Mouse (Mus musculus) midbrain, embryonic 16.5 days (tissue): ENCODE results near the gene Phospho1. TPM values are rescaled to one million over a fixed set of nuclear protein-coding genes. Genes with fewer than 3 reads are reported as not detected.

ENCODE experiments used
- ATAC-seq: fragments of 200-750 bp; cut with Nextera tagmentation; 2 replicates; pipeline ENCODE4 v1.8.0; 2017; ENCODE audit warnings: moderate TSS enrichment
- H3K27ac ChIP-seq: fragments of 300-500 bp; sonication (generic); 2 replicates; pipeline ENCODE4 v1.5.1; 2014; ENCODE audit warnings: mild to moderate bottlenecking, low read length, mixed read lengths
- H3K27me3 ChIP-seq: fragments of 300-500 bp; sonication (generic); 2 replicates; pipeline ENCODE4 v1.6.1; 2014; ENCODE audit warnings: low read depth, low read length, mixed read lengths; ENCODE audit not compliant: control insufficient read depth, insufficient read depth
- H3K36me3 ChIP-seq: fragments of 300-500 bp; sonication (generic); 2 replicates; pipeline ENCODE4 v1.6.1; 2014; ENCODE audit warnings: mild to moderate bottlenecking, low read length, moderate library complexity, mixed read lengths; ENCODE audit not compliant: control insufficient read depth, insufficient read depth
- H3K4me1 ChIP-seq: fragments of 300-500 bp; sonication (generic); 2 replicates; pipeline ENCODE4 v1.6.1; 2014; ENCODE audit warnings: mild to moderate bottlenecking, low read length, mixed read lengths; ENCODE audit not compliant: control insufficient read depth, insufficient read depth
- H3K4me2 ChIP-seq: fragments of 300-500 bp; sonication (generic); 2 replicates; pipeline ENCODE4 v1.6.1; 2014; ENCODE audit warnings: mild to moderate bottlenecking, low read length, mixed read lengths
- H3K4me3 ChIP-seq: fragments of 300-500 bp; sonication (generic); 2 replicates; pipeline ENCODE4 v1.5.1; 2014; ENCODE audit warnings: low read depth, mild to moderate bottlenecking, low read length, moderate library complexity, mixed read lengths
- H3K9ac ChIP-seq: fragments of 300-500 bp; sonication (generic); 2 replicates; pipeline ENCODE4 v1.6.1; 2014; ENCODE audit warnings: low read depth, low read length, mixed read lengths
- H3K9me3 ChIP-seq: fragments of 300-500 bp; sonication (generic); replicated peaks from 2 replicates; pipeline ENCODE4 v1.6.1; 2014; ENCODE audit warnings: mild to moderate bottlenecking, low read length, mixed read lengths; ENCODE audit not compliant: control insufficient read depth, poor library complexity, severe bottlenecking
- WGBS: fragments of 180-500 bp; shearing (Covaris S2); extraction: QIAGEN DNeasy Blood & Tissue Kit; methylation state at CpG from one replicate; pipeline ENCODE4 v1.1.7; 2014; 5-methylcytosine and 5-hydroxymethylcytosine counted together
- polyA plus RNA-seq: library from polyadenylated mRNA; unstranded; fragments of >200 nt; fragmentation: Nextera tagmentation; extraction: Ambion mirVana; gene quantifications from 2 replicates; pipeline ENCODE4 v1.2.1, GENCODE M21; 2015

Gene Phospho1
- polyA plus RNA-seq, 1 experiment from 2014 or later: 0.43 TPM

GRCm38 (mm10) chr11:95808448-95809011 lies 15.8 kb upstream of the Phospho1 start:
- Histone ChIP-seq H3K4me2 (no peak overlapping the region), H3K4me3 (no peak overlapping the region), H3K4me1 (no peaks in the 10 kb centered on the region), H3K9me3 (peaks cover 3% of the 10 kb centered on the region; the same call in 1 of the 2 replicates), H3K36me3 (no peaks in the 10 kb centered on the region), H3K27ac (no peak overlapping the region), H3K27me3 (no peaks in the 10 kb centered on the region), H3K9ac (no peak overlapping the region)
- 89% methylated on average over 5 of the region's 5 CpGs for WGBS
- no peak for ATAC-seq

- Histone ChIP-seq H3K36me3 (no peaks in the 10 kb centered on the region), H3K9me3 (no peaks in the 10 kb centered on the region), H3K4me3 (no peak overlapping the region), H3K27me3 (no peaks in the 10 kb centered on the region), H3K9ac (no peak overlapping the region), H3K4me1 (no peaks in the 10 kb centered on the region), H3K4me2 (no peak overlapping the region), H3K27ac (no peak overlapping the region)
- WGBS: 8% methylated on average over 5 of the region's 5 CpGs
- no peak for ATAC-seq
Measured at GRCm38 (mm10) chr11:95809603-95810002, 14.7 kb upstream of the Phospho1 start.

GRCm38 (mm10) chr11:95810828-95811227 lies 13.5 kb upstream of the Phospho1 start:
- Histone ChIP-seq H3K27ac (no peak overlapping the region), H3K4me3 (no peak overlapping the region), H3K4me1 (no peaks in the 10 kb centered on the region), H3K9ac (no peak overlapping the region), H3K36me3 (no peaks in the 10 kb centered on the region), H3K9me3 (no peaks in the 10 kb centered on the region), H3K4me2 (no peak overlapping the region), H3K27me3 (no peaks in the 10 kb centered on the region)
- ATAC-seq: no peak
- WGBS: 64% methylated on average over 7 of the region's 7 CpGs

GRCm38 (mm10) chr11:95811741-95812140 lies 12.6 kb upstream of the Phospho1 start:
- 83% methylated on average over 6 of the region's 6 CpGs for WGBS
- ATAC-seq: no peak

GRCm38 (mm10) chr11:95812224-95812623 lies 12.1 kb upstream of the Phospho1 start:
- Histone ChIP-seq H3K4me2 (no peak overlapping the region), H3K36me3 (no peaks in the 10 kb centered on the region), H3K27me3 (no peaks in the 10 kb centered on the region), H3K4me1 (no peaks in the 10 kb centered on the region), H3K9ac (no peak overlapping the region), H3K9me3 (no peaks in the 10 kb centered on the region), H3K4me3 (no peak overlapping the region), H3K27ac (no peak overlapping the region)
- no peak for ATAC-seq
- 68% methylated on average over 4 of the region's 4 CpGs for WGBS

More at GRCm38 (mm10) chr11:95811741-95812140, 12.6 kb upstream of the Phospho1 start:
- no peak overlapping the region for H3K4me2 ChIP-seq
- no peaks in the 10 kb centered on the region for H3K36me3 ChIP-seq
- H3K4me3 ChIP-seq: no peak overlapping the region
- no peaks in the 10 kb centered on the region for H3K4me1 ChIP-seq
- H3K9ac ChIP-seq: no peak overlapping the region
- no peak overlapping the region for H3K27ac ChIP-seq
- no peaks in the 10 kb centered on the region for H3K9me3 ChIP-seq
- no peaks in the 10 kb centered on the region for H3K27me3 ChIP-seq

GRCm38 (mm10) chr11:95814101-95814500 lies 10.2 kb upstream of the Phospho1 start:
- ATAC-seq: no peak
- no peaks in the 10 kb centered on the region for H3K4me1 ChIP-seq
- H3K4me3 ChIP-seq: no peak overlapping the region
- no peak overlapping the region for H3K4me2 ChIP-seq
- no peak overlapping the region for H3K27ac ChIP-seq
- WGBS: 92% methylated on average over 2 of the region's 2 CpGs
- no peak overlapping the region for H3K9ac ChIP-seq
- no peaks in the 10 kb centered on the region for H3K9me3 ChIP-seq
- H3K36me3 ChIP-seq: no peaks in the 10 kb centered on the region
- H3K27me3 ChIP-seq: no peaks in the 10 kb centered on the region

- Histone ChIP-seq H3K4me1 (no peaks in the 10 kb centered on the region), H3K9me3 (no peaks in the 10 kb centered on the region), H3K4me3 (no peak overlapping the region), H3K36me3 (no peaks in the 10 kb centered on the region), H3K27ac (no peak overlapping the region), H3K9ac (no peak overlapping the region), H3K27me3 (no peaks in the 10 kb centered on the region), H3K4me2 (no peak overlapping the region)
- ATAC-seq: no peak
- 86% methylated on average over 5 of the region's 5 CpGs for WGBS
Measured at GRCm38 (mm10) chr11:95814857-95815256, 9.4 kb upstream of the Phospho1 start.

- Histone ChIP-seq H3K4me2 (no peak overlapping the region), H3K9me3 (no peaks in the 10 kb centered on the region), H3K4me3 (no peak overlapping the region), H3K27ac (no peak overlapping the region), H3K4me1 (no peaks in the 10 kb centered on the region), H3K36me3 (no peaks in the 10 kb centered on the region), H3K9ac (no peak overlapping the region), H3K27me3 (no peaks in the 10 kb centered on the region)
- WGBS: 79% methylated on average over 9 of the region's 9 CpGs
- no peak for ATAC-seq
Measured at GRCm38 (mm10) chr11:95815412-95815811, 8.9 kb upstream of the Phospho1 start.

- H3K9me3 ChIP-seq: no peaks in the 10 kb centered on the region
- H3K9ac ChIP-seq: no peak overlapping the region
- H3K4me1 ChIP-seq: peaks cover 3% of the 10 kb centered on the region; the same call in 1 of the 2 replicates
- H3K36me3 ChIP-seq: no peaks in the 10 kb centered on the region
- peaks cover 16% of the 10 kb centered on the region; the same call in 1 of the 2 replicates for H3K27me3 ChIP-seq
- no peak overlapping the region for H3K4me2 ChIP-seq
- no peak for ATAC-seq
- no peak overlapping the region for H3K27ac ChIP-seq
- no peak overlapping the region for H3K4me3 ChIP-seq
- 94% methylated on average over 8 of the region's 8 CpGs for WGBS
Measured at GRCm38 (mm10) chr11:95819138-95819537, 5.2 kb upstream of the Phospho1 start.
